Mouse (Mus musculus) retina, embryonic 14.5 days (tissue): ENCODE results near the gene Dio1.

Source experiments
- DNase-seq: peaks from one replicate; pipeline ENCODE4 v3.0.0-alpha.2; 2015; ENCODE audit warnings: low spot score

Gene Dio1

GRCm38 (mm10) chr4:107306966-107307365 is at the start of gene Dio1:
Dio1 (minus strand) TSS chr4:107307169.
- DNase-seq, result no peak

GRCm38 (mm10) chr4:107354543-107354942 is 47.6 kb upstream of the Dio1 start:
- no peak for DNase-seq

GRCm38 (mm10) chr4:107354126-107354525 is 47.2 kb upstream of the Dio1 start:
- no peak for DNase-seq

GRCm38 (mm10) chr4:107353612-107354011 is 46.6 kb upstream of the Dio1 start:
- no peak for DNase-seq

- DNase-seq, result no peak
Observed at GRCm38 (mm10) chr4:107351368-107351767, 44.4 kb upstream of the Dio1 start.

- peak; percentile 83 for DNase-seq
Observed at GRCm38 (mm10) chr4:107349311-107350008, 42.5 kb upstream of the Dio1 start.

GRCm38 (mm10) chr4:107348529-107349310 is 41.8 kb upstream of the Dio1 start:
- DNase-seq, result peak; percentile 42

- DNase-seq, result no peak
Observed at GRCm38 (mm10) chr4:107347221-107347620, 40.3 kb upstream of the Dio1 start.

GRCm38 (mm10) chr4:107344612-107345011 is 37.6 kb upstream of the Dio1 start:
- DNase-seq, result no peak

- peak; percentile 83 for DNase-seq
Observed at GRCm38 (mm10) chr4:107341354-107341753, 34.4 kb upstream of the Dio1 start.

GRCm38 (mm10) chr4:107337455-107337854 is 30.5 kb upstream of the Dio1 start:
- DNase-seq, result no peak

- no peak for DNase-seq
Observed at GRCm38 (mm10) chr4:107336356-107336755, 29.4 kb upstream of the Dio1 start.

- no peak for DNase-seq
Observed at GRCm38 (mm10) chr4:107333514-107333913, 26.5 kb upstream of the Dio1 start.

- no peak for DNase-seq
Observed at GRCm38 (mm10) chr4:107328530-107328929, 21.6 kb upstream of the Dio1 start.

- no peak for DNase-seq
Observed at GRCm38 (mm10) chr4:107323113-107323512, 16.1 kb upstream of the Dio1 start.

GRCm38 (mm10) chr4:107321041-107321440 is 14.1 kb upstream of the Dio1 start:
- no peak for DNase-seq

- DNase-seq, result no peak
Observed at GRCm38 (mm10) chr4:107318646-107319045, 11.7 kb upstream of the Dio1 start.

- DNase-seq, result no peak
Observed at GRCm38 (mm10) chr4:107314479-107314805, 7.5 kb upstream of the Dio1 start.

GRCm38 (mm10) chr4:107313690-107314478 is 6.9 kb upstream of the Dio1 start, which contains the start of gene Yipf1:
Yipf1 (plus strand) TSS chr4:107314363.
- peak; percentile 94 for DNase-seq

- DNase-seq, result no peak
Observed at GRCm38 (mm10) chr4:107303531-107303930, 3.4 kb downstream of the Dio1 start.

GRCm38 (mm10) chr4:107302832-107303231 is 4.1 kb downstream of the Dio1 start:
- no peak for DNase-seq

GRCm38 (mm10) chr4:107302221-107302620 is 4.7 kb downstream of the Dio1 start:
- DNase-seq, result no peak
